Mouse (Mus musculus) cerebellum, adult 2 months (tissue): ENCODE results near the gene G430095P16Rik.

Experiments
- CTCF ChIP-seq: fragments of 200-500 bp; IDR thresholded peaks from 2 replicates; pipeline ENCODE4 v1.5.1; 2011; ENCODE audit warnings: low read depth, mild to moderate bottlenecking, control low read depth, low read length, moderate library complexity, borderline replicate concordance; ENCODE audit not compliant: insufficient read depth
- POLR2A ChIP-seq: fragments of 200-500 bp; IDR thresholded peaks from 2 replicates; pipeline ENCODE4 v1.6.1; 2011; ENCODE audit warnings: low read length, control low read depth, borderline replicate concordance; ENCODE audit not compliant: insufficient read depth

GRCm38 (mm10) chr8:84773833-84774232 is 51.0 kb downstream of the G430095P16Rik start:
- TF ChIP-seq CTCF (no peak), POLR2A (peak; percentile 81; the same call in 1 of the 2 replicates)
